8 mouse cellular contexts compared by ENCODE assay signal in genomic region chr4:149822126-149822525, GRCm38 (mm10). TPM values are rescaled to one million over a fixed set of nuclear protein-coding genes. Genes with fewer than 3 reads are reported as not detected.
DNase-seq lines count a peak whose midpoint lies in the region; ATAC-seq and TF ChIP-seq lines count a peak whose summit lies in the region.
"Had no signal": no experiment of that assay in that cellular context is flagged by ENCODE, and none has a peak within 500 bp of the region (broad histone marks: within the 10 kb centered on the region; RNA-seq: fewer than 3 reads in every experiment).

No protein-coding gene starts in this region.

- H3K4me3 ChIP-seq in embryonic facial prominence, embryonic 10.5 days = no peak overlapping the region
- H3K4me3 ChIP-seq in hindbrain, embryonic 15.5 days = no peak overlapping the region
- no peak overlapping the region for H3K4me3 ChIP-seq in lung, adult 2 months (replicated peaks; ENCODE audit: extremely low read depth, low read depth, low read length)
- H3K4me3 ChIP-seq in thymus, adult 2 months (ENCODE audit: control insufficient read depth, insufficient read depth, low read length) = no peak overlapping the region
- H3K4me3 ChIP-seq: liver, embryonic 15.5 days had no signal

- TF ChIP-seq POLR2A in lung, adult 2 months (IDR thresholded peaks at IDR 0.05; ENCODE audit: borderline replicate concordance, extremely low read depth, low read depth, low read length) = peak; percentile 50; the same call in 1 of the 2 replicates
- TF ChIP-seq POLR2A in thymus, adult 2 months (IDR thresholded peaks at IDR 0.05; ENCODE audit: control insufficient read depth, extremely low read depth, insufficient read depth, low read length, poor library complexity) = no peak

- DNase-seq in 416B (ENCODE audit: low read depth) (peak; percentile 12), R1 (ENCODE audit: low read depth, low spot score) (peak; percentile 66)
- peak; percentile 63 for DNase-seq in embryonic facial prominence, embryonic 10.5 days (ENCODE audit: low spot score)
- peak; percentile 75 for DNase-seq in lung, adult 2 months
- peak; percentile 64 to 79 for DNase-seq in urinary bladder, postnatal 4 days (ENCODE audit: low spot score in 2 of 2)
- no peak for DNase-seq in thymus, adult 2 months

- H3K4me1 ChIP-seq in embryonic facial prominence, embryonic 10.5 days = peaks cover 33% of the 10 kb centered on the region
- peaks cover 4% of the 10 kb centered on the region; the same call in 1 of the 2 replicates for H3K4me1 ChIP-seq in hindbrain, embryonic 15.5 days (replicated peaks)
- peaks cover 13% of the 10 kb centered on the region; the same call in 1 of the 2 replicates for H3K4me1 ChIP-seq in lung, adult 2 months (ENCODE audit: control insufficient read depth, insufficient read depth, low read length)
- no peaks in the 10 kb centered on the region for H3K4me1 ChIP-seq in thymus, adult 2 months (replicated peaks; ENCODE audit: control insufficient read depth, insufficient read depth, low read length)
- H3K4me1 ChIP-seq: liver, embryonic 15.5 days had no signal

- H3K27ac ChIP-seq in embryonic facial prominence, embryonic 10.5 days (replicated peaks) = peak overlapping the region; percentile 41; the same call in 1 of the 2 replicates
- no peak overlapping the region; the same call in 1 of the 2 replicates for H3K27ac ChIP-seq in hindbrain, embryonic 15.5 days (replicated peaks)
- H3K27ac ChIP-seq in thymus, adult 2 months (ENCODE audit: control insufficient read depth, insufficient read depth, low read length) = no peak overlapping the region
- H3K27ac ChIP-seq: liver, embryonic 15.5 days had no signal

- WGBS in embryonic facial prominence, embryonic 10.5 days = 59% methylated on average over 9 of the region's 9 CpGs
- WGBS in hindbrain, embryonic 15.5 days = 43% methylated on average over 9 of the region's 9 CpGs
- WGBS in lung, adult 2 months = 27% methylated on average over 9 of the region's 9 CpGs
- WGBS in thymus, adult 2 months = 71% methylated on average over 9 of the region's 9 CpGs

- H3K9me3 ChIP-seq in embryonic facial prominence, embryonic 10.5 days = no peaks in the 10 kb centered on the region
- no peaks in the 10 kb centered on the region for H3K9me3 ChIP-seq in hindbrain, embryonic 15.5 days
- H3K9me3 ChIP-seq: liver, embryonic 15.5 days had no signal

- ATAC-seq in hindbrain, embryonic 15.5 days (ENCODE audit: low FRiP score, low read depth) = 0 out of 2 replicates have a peak, but pooled peaks have one; percentile 48

- no peak overlapping the region for H3K4me2 ChIP-seq in hindbrain, embryonic 15.5 days
- H3K4me2 ChIP-seq: liver, embryonic 15.5 days had no signal

- no peak for TF ChIP-seq CTCF in lung, adult 2 months (IDR thresholded peaks at IDR 0.05; ENCODE audit: insufficient read depth, low read length)
- no peak for TF ChIP-seq CTCF in thymus, adult 2 months (IDR thresholded peaks at IDR 0.05; ENCODE audit: borderline replicate concordance, control insufficient read depth, extremely low read depth, insufficient read depth, low read length, poor library complexity)

- H3K36me3 ChIP-seq in embryonic facial prominence, embryonic 10.5 days (replicated peaks) = no peaks in the 10 kb centered on the region
- no peaks in the 10 kb centered on the region for H3K36me3 ChIP-seq in hindbrain, embryonic 15.5 days
- no peaks in the 10 kb centered on the region for H3K36me3 ChIP-seq in thymus, adult 2 months (ENCODE audit: control insufficient read depth, insufficient read depth, low read length)
- H3K36me3 ChIP-seq: liver, embryonic 15.5 days had no signal

- no peak overlapping the region for H3K9ac ChIP-seq in hindbrain, embryonic 15.5 days
- H3K9ac ChIP-seq: liver, embryonic 15.5 days had no signal

- no peaks in the 10 kb centered on the region for H3K27me3 ChIP-seq in embryonic facial prominence, embryonic 10.5 days (replicated peaks; ENCODE audit: low read depth, poor library complexity, severe bottlenecking)
- no peaks in the 10 kb centered on the region for H3K27me3 ChIP-seq in hindbrain, embryonic 15.5 days
- H3K27me3 ChIP-seq in thymus, adult 2 months (ENCODE audit: control insufficient read depth, insufficient read depth, low read length) = no peaks in the 10 kb centered on the region
- H3K27me3 ChIP-seq: liver, embryonic 15.5 days had no signal

RNA-seq across cellular contexts. Expression of gene Slc25a33, which starts 48.0 kb away (rescaled TPM):
- 17.6 and 18.7 TPM in 2 replicates for polyA plus RNA-seq in embryonic facial prominence, embryonic 10.5 days (2016; fragmentation: Nextera tagmentation; extraction: Ambion mirVana)
- polyA plus RNA-seq in hindbrain, embryonic 15.5 days (2015; fragmentation: Nextera tagmentation; extraction: Ambion mirVana) = 32.7 and 36.5 TPM in 2 replicates
- 9.5 and 12.7 TPM in 2 replicates for polyA plus RNA-seq in lung, adult 2 months (2012; rRNA removed)
- 7.2 and 7.3 TPM in 2 replicates for polyA plus RNA-seq in thymus, adult 2 months (2012; rRNA removed)
